Mouse (Mus musculus): Measurements from ENCODE around the gene Erc2. TPM values are rescaled to one million over a fixed set of nuclear protein-coding genes. Genes with fewer than 3 reads are reported as not detected.

Erc2 gene
- polyA plus RNA-seq, 1 experiment from 2014 or later = 13.7 TPM

GRCm38 (mm10) chr14:27837601-27838105, 215.4 kb downstream of the Erc2 start:
- Histone ChIP-seq H3K4me1 (peaks cover 19% of the 10 kb centered on the region), H3K9me3 (no peaks in the 10 kb centered on the region), H3K36me3 (no peaks in the 10 kb centered on the region), H3K27me3 (no peaks in the 10 kb centered on the region), H3K4me3 (no peak overlapping the region), H3K27ac (0 out of 2 replicates have a peak overlapping the region, but pooled peaks have one; percentile 16), H3K4me2 (no peak overlapping the region), H3K9ac (no peak overlapping the region)
- 24% methylated on average over 6 of the region's 6 CpGs for WGBS
- ATAC-seq (ENCODE audit: insufficient number of reproducible peaks, insufficient read depth, low FRiP score, low TSS enrichment, low read depth) = no peak

GRCm38 (mm10) chr14:27840120-27840519, 217.9 kb downstream of the Erc2 start:
- H3K9me3 ChIP-seq = no peaks in the 10 kb centered on the region
- 83% methylated on average over 1 of the region's 1 CpGs for WGBS
- H3K4me3 ChIP-seq = no peak overlapping the region
- H3K4me1 ChIP-seq = peaks cover 19% of the 10 kb centered on the region
- H3K4me2 ChIP-seq = no peak overlapping the region
- ATAC-seq (ENCODE audit: insufficient number of reproducible peaks, insufficient read depth, low FRiP score, low TSS enrichment, low read depth) = no peak
- H3K9ac ChIP-seq = no peak overlapping the region
- no peaks in the 10 kb centered on the region for H3K36me3 ChIP-seq
- H3K27me3 ChIP-seq = no peaks in the 10 kb centered on the region
- H3K27ac ChIP-seq = no peak overlapping the region

GRCm38 (mm10) chr14:27846875-27847274, 224.6 kb downstream of the Erc2 start:
- H3K27me3 ChIP-seq = no peaks in the 10 kb centered on the region
- H3K4me1 ChIP-seq = no peaks in the 10 kb centered on the region
- H3K4me2 ChIP-seq = no peak overlapping the region
- 76% methylated on average over 2 of the region's 2 CpGs for WGBS
- H3K9ac ChIP-seq = no peak overlapping the region
- no peak for ATAC-seq (ENCODE audit: insufficient number of reproducible peaks, insufficient read depth, low FRiP score, low TSS enrichment, low read depth)
- H3K36me3 ChIP-seq = no peaks in the 10 kb centered on the region
- H3K4me3 ChIP-seq = no peak overlapping the region
- H3K27ac ChIP-seq = no peak overlapping the region
- H3K9me3 ChIP-seq = no peaks in the 10 kb centered on the region

GRCm38 (mm10) chr14:27847291-27847690, 225.1 kb downstream of the Erc2 start:
- WGBS = 87% methylated on average over 3 of the region's 3 CpGs
- Histone ChIP-seq H3K9ac (no peak overlapping the region), H3K9me3 (no peaks in the 10 kb centered on the region), H3K27ac (no peak overlapping the region), H3K27me3 (no peaks in the 10 kb centered on the region), H3K36me3 (no peaks in the 10 kb centered on the region), H3K4me2 (no peak overlapping the region), H3K4me1 (no peaks in the 10 kb centered on the region), H3K4me3 (no peak overlapping the region)
- ATAC-seq (ENCODE audit: insufficient number of reproducible peaks, insufficient read depth, low FRiP score, low TSS enrichment, low read depth) = no peak

GRCm38 (mm10) chr14:27851231-27851630, 229.0 kb downstream of the Erc2 start:
- no peak overlapping the region for H3K4me3 ChIP-seq
- H3K9ac ChIP-seq = no peak overlapping the region
- no peaks in the 10 kb centered on the region for H3K27me3 ChIP-seq
- ATAC-seq (ENCODE audit: insufficient number of reproducible peaks, insufficient read depth, low FRiP score, low TSS enrichment, low read depth) = no peak
- H3K4me2 ChIP-seq = no peak overlapping the region
- 89% methylated on average over 2 of the region's 2 CpGs for WGBS
- no peak overlapping the region for H3K27ac ChIP-seq
- H3K36me3 ChIP-seq = no peaks in the 10 kb centered on the region
- no peaks in the 10 kb centered on the region for H3K4me1 ChIP-seq
- H3K9me3 ChIP-seq = no peaks in the 10 kb centered on the region

- no peaks in the 10 kb centered on the region for H3K9me3 ChIP-seq
- H3K4me2 ChIP-seq = no peak overlapping the region
- H3K27ac ChIP-seq = no peak overlapping the region
- no peaks in the 10 kb centered on the region for H3K4me1 ChIP-seq
- no peak overlapping the region for H3K9ac ChIP-seq
- H3K4me3 ChIP-seq = no peak overlapping the region
- no peak for ATAC-seq (ENCODE audit: insufficient number of reproducible peaks, insufficient read depth, low FRiP score, low TSS enrichment, low read depth)
- no peaks in the 10 kb centered on the region for H3K36me3 ChIP-seq
- H3K27me3 ChIP-seq = no peaks in the 10 kb centered on the region
- 88% methylated on average over 6 of the region's 6 CpGs for WGBS
Measured at GRCm38 (mm10) chr14:27852606-27853005, 230.4 kb downstream of the Erc2 start.

- Histone ChIP-seq H3K27ac (no peak overlapping the region), H3K36me3 (no peaks in the 10 kb centered on the region), H3K4me1 (0 out of 2 replicates have a peak, but pooled peaks cover 2% of the 10 kb centered on the region), H3K9ac (no peak overlapping the region), H3K4me3 (no peak overlapping the region), H3K27me3 (no peaks in the 10 kb centered on the region), H3K9me3 (no peaks in the 10 kb centered on the region), H3K4me2 (no peak overlapping the region)
- 80% methylated on average over 6 of the region's 6 CpGs for WGBS
- no peak for ATAC-seq (ENCODE audit: insufficient number of reproducible peaks, insufficient read depth, low FRiP score, low TSS enrichment, low read depth)
Measured at GRCm38 (mm10) chr14:27860371-27861046, 238.3 kb downstream of the Erc2 start.

GRCm38 (mm10) chr14:27862299-27862698, 240.1 kb downstream of the Erc2 start:
- no peak overlapping the region for H3K4me2 ChIP-seq
- H3K36me3 ChIP-seq = no peaks in the 10 kb centered on the region
- H3K27ac ChIP-seq = no peak overlapping the region
- 0 out of 2 replicates have a peak, but pooled peaks cover 2% of the 10 kb centered on the region for H3K4me1 ChIP-seq
- H3K9ac ChIP-seq = no peak overlapping the region
- H3K4me3 ChIP-seq = no peak overlapping the region
- H3K27me3 ChIP-seq = no peaks in the 10 kb centered on the region
- no peaks in the 10 kb centered on the region for H3K9me3 ChIP-seq
- ATAC-seq (ENCODE audit: insufficient number of reproducible peaks, insufficient read depth, low FRiP score, low TSS enrichment, low read depth) = no peak

GRCm38 (mm10) chr14:27867386-27867785, 245.2 kb downstream of the Erc2 start:
- Histone ChIP-seq H3K4me2 (no peak overlapping the region), H3K4me1 (0 out of 2 replicates have a peak, but pooled peaks cover 2% of the 10 kb centered on the region), H3K36me3 (no peaks in the 10 kb centered on the region), H3K4me3 (no peak overlapping the region), H3K9me3 (no peaks in the 10 kb centered on the region), H3K27me3 (no peaks in the 10 kb centered on the region), H3K27ac (no peak overlapping the region), H3K9ac (no peak overlapping the region)
- ATAC-seq (ENCODE audit: insufficient number of reproducible peaks, insufficient read depth, low FRiP score, low TSS enrichment, low read depth) = no peak

- H3K9ac ChIP-seq = no peak overlapping the region
Measured at GRCm38 (mm10) chr14:27873619-27874018, 251.4 kb downstream of the Erc2 start.

GRCm38 (mm10) chr14:27875991-27876411, 253.8 kb downstream of the Erc2 start:
- Histone ChIP-seq H3K36me3 (no peaks in the 10 kb centered on the region), H3K4me3 (no peak overlapping the region)
- WGBS = 71% methylated on average over 13 of the region's 13 CpGs

More at GRCm38 (mm10) chr14:27873619-27874018, 251.4 kb downstream of the Erc2 start:
- Histone ChIP-seq H3K4me3 (no peak overlapping the region), H3K4me2 (no peak overlapping the region), H3K27ac (no peak overlapping the region), H3K36me3 (no peaks in the 10 kb centered on the region), H3K27me3 (no peaks in the 10 kb centered on the region), H3K9me3 (no peaks in the 10 kb centered on the region), H3K4me1 (peaks cover 11% of the 10 kb centered on the region)
- ATAC-seq (ENCODE audit: insufficient number of reproducible peaks, insufficient read depth, low FRiP score, low TSS enrichment, low read depth) = no peak
- 88% methylated on average over 1 of the region's 1 CpGs for WGBS

GRCm38 (mm10) chr14:27881972-27882371, 259.7 kb downstream of the Erc2 start:
- no peak overlapping the region for H3K9ac ChIP-seq
- H3K4me2 ChIP-seq = no peak overlapping the region
- H3K27me3 ChIP-seq = no peaks in the 10 kb centered on the region
- no peak overlapping the region for H3K4me3 ChIP-seq
- no peak overlapping the region for H3K27ac ChIP-seq
- 80% methylated on average over 5 of the region's 5 CpGs for WGBS
- no peaks in the 10 kb centered on the region for H3K9me3 ChIP-seq
- H3K36me3 ChIP-seq = no peaks in the 10 kb centered on the region
- no peak for ATAC-seq (ENCODE audit: insufficient number of reproducible peaks, insufficient read depth, low FRiP score, low TSS enrichment, low read depth)
- peaks cover 23% of the 10 kb centered on the region for H3K4me1 ChIP-seq

More at GRCm38 (mm10) chr14:27875991-27876411, 253.8 kb downstream of the Erc2 start:
- no peak overlapping the region for H3K9ac ChIP-seq
- peaks cover 23% of the 10 kb centered on the region for H3K4me1 ChIP-seq
- ATAC-seq (ENCODE audit: insufficient number of reproducible peaks, insufficient read depth, low FRiP score, low TSS enrichment, low read depth) = no peak
- H3K9me3 ChIP-seq = no peaks in the 10 kb centered on the region
- no peaks in the 10 kb centered on the region for H3K27me3 ChIP-seq
- no peak overlapping the region for H3K4me2 ChIP-seq
- no peak overlapping the region for H3K27ac ChIP-seq

Data from embryonic facial prominence, embryonic 13.5 days (tissue).